Mouse (Mus musculus): Measurements from ENCODE around the gene Lrrc8c. TPM values are rescaled to one million over a fixed set of nuclear protein-coding genes. Genes with fewer than 3 reads are reported as not detected.
"Not testable (repeated sequence)": the region's sequence is repeated elsewhere in the genome, so short reads cannot be mapped to it uniquely, and the experiment has no call there.

The Lrrc8c gene
- polyA plus RNA-seq, 1 experiment from 2014 or later, result 14.2 TPM

- no peaks in the 10 kb centered on the region for H3K36me3 ChIP-seq
- no peaks in the 10 kb centered on the region for H3K27me3 ChIP-seq (ENCODE audit: low read depth, poor library complexity, severe bottlenecking)
- WGBS, result 92% methylated on average over 2 of the region's 2 CpGs
- H3K4me1 ChIP-seq, result peaks cover 3% of the 10 kb centered on the region; the same call in 1 of the 2 replicates
- no peak overlapping the region for H3K4me3 ChIP-seq
- no peaks in the 10 kb centered on the region for H3K9me3 ChIP-seq (replicated peaks)
- DNase-seq (ENCODE audit: low spot score), result no peak
- no peak overlapping the region for H3K27ac ChIP-seq
Measured at GRCm38 (mm10) chr5:105619666-105620065, 100.5 kb downstream of the Lrrc8c start.

- no peak for DNase-seq (ENCODE audit: low spot score)
- Histone ChIP-seq H3K27me3 (ENCODE audit: low read depth, poor library complexity, severe bottlenecking) (no peaks in the 10 kb centered on the region), H3K4me1 (peaks cover 3% of the 10 kb centered on the region; the same call in 1 of the 2 replicates), H3K27ac (no peak overlapping the region; the same call in 1 of the 2 replicates), H3K36me3 (no peaks in the 10 kb centered on the region), H3K4me3 (no peak overlapping the region), H3K9me3 (replicated peaks) (no peaks in the 10 kb centered on the region)
- 83% methylated on average over 6 of the region's 6 CpGs for WGBS
Measured at GRCm38 (mm10) chr5:105620505-105621116, 101.4 kb downstream of the Lrrc8c start.

GRCm38 (mm10) chr5:105623074-105623713, 104.0 kb downstream of the Lrrc8c start:
- Histone ChIP-seq H3K27ac (no peak overlapping the region), H3K4me3 (no peak overlapping the region), H3K4me1 (peaks cover 9% of the 10 kb centered on the region), H3K9me3 (replicated peaks) (no peaks in the 10 kb centered on the region), H3K27me3 (ENCODE audit: low read depth, poor library complexity, severe bottlenecking) (no peaks in the 10 kb centered on the region), H3K36me3 (no peaks in the 10 kb centered on the region)
- no peak for DNase-seq (ENCODE audit: low spot score)
- WGBS, result 67% methylated on average over 4 of the region's 4 CpGs

GRCm38 (mm10) chr5:105624257-105624656, 105.1 kb downstream of the Lrrc8c start:
- Histone ChIP-seq H3K36me3 (no peaks in the 10 kb centered on the region), H3K4me1 (peaks cover 9% of the 10 kb centered on the region), H3K27ac (peak overlapping the region; percentile 25; the same call in 1 of the 2 replicates), H3K9me3 (replicated peaks) (no peaks in the 10 kb centered on the region), H3K27me3 (ENCODE audit: low read depth, poor library complexity, severe bottlenecking) (no peaks in the 10 kb centered on the region), H3K4me3 (no peak overlapping the region)
- WGBS, result 85% methylated on average over 3 of the region's 3 CpGs
- DNase-seq (ENCODE audit: low spot score), result no peak

GRCm38 (mm10) chr5:105625504-105626150, 106.4 kb downstream of the Lrrc8c start:
- no peaks in the 10 kb centered on the region for H3K27me3 ChIP-seq (ENCODE audit: low read depth, poor library complexity, severe bottlenecking)
- no peak overlapping the region for H3K27ac ChIP-seq
- H3K4me1 ChIP-seq, result peaks cover 9% of the 10 kb centered on the region
- DNase-seq (ENCODE audit: low spot score), result no peak
- no peak overlapping the region for H3K4me3 ChIP-seq
- no peaks in the 10 kb centered on the region for H3K9me3 ChIP-seq (replicated peaks)
- H3K36me3 ChIP-seq, result no peaks in the 10 kb centered on the region
- WGBS, result 77% methylated on average over 8 of the region's 8 CpGs

- no peak for DNase-seq (ENCODE audit: low spot score)
Measured at GRCm38 (mm10) chr5:105626355-105626754, 107.2 kb downstream of the Lrrc8c start.

GRCm38 (mm10) chr5:105627093-105627492, 107.9 kb downstream of the Lrrc8c start:
- Histone ChIP-seq H3K27me3 (ENCODE audit: low read depth, poor library complexity, severe bottlenecking) (no peaks in the 10 kb centered on the region), H3K4me3 (no peak overlapping the region), H3K9me3 (replicated peaks) (no peaks in the 10 kb centered on the region), H3K27ac (no peak overlapping the region), H3K4me1 (peaks cover 9% of the 10 kb centered on the region), H3K36me3 (no peaks in the 10 kb centered on the region)
- DNase-seq (ENCODE audit: low spot score), result no peak
- WGBS, result 84% methylated on average over 5 of the region's 5 CpGs

More at GRCm38 (mm10) chr5:105626355-105626754, 107.2 kb downstream of the Lrrc8c start:
- Histone ChIP-seq H3K4me1 (peaks cover 9% of the 10 kb centered on the region), H3K4me3 (no peak overlapping the region), H3K27me3 (ENCODE audit: low read depth, poor library complexity, severe bottlenecking) (no peaks in the 10 kb centered on the region), H3K36me3 (no peaks in the 10 kb centered on the region), H3K9me3 (replicated peaks) (no peaks in the 10 kb centered on the region), H3K27ac (no peak overlapping the region)
- 57% methylated on average over 3 of the region's 3 CpGs for WGBS

GRCm38 (mm10) chr5:105629955-105630354, 110.8 kb downstream of the Lrrc8c start:
- no peaks in the 10 kb centered on the region for H3K27me3 ChIP-seq (ENCODE audit: low read depth, poor library complexity, severe bottlenecking)
- H3K36me3 ChIP-seq, result no peaks in the 10 kb centered on the region
- H3K9me3 ChIP-seq (replicated peaks), result no peaks in the 10 kb centered on the region
- WGBS, result 96% methylated on average over 1 of the region's 1 CpGs
- no peak overlapping the region for H3K27ac ChIP-seq
- H3K4me1 ChIP-seq, result peaks cover 7% of the 10 kb centered on the region
- H3K4me3 ChIP-seq, result no peak overlapping the region
- DNase-seq (ENCODE audit: low spot score), result no peak

GRCm38 (mm10) chr5:105632066-105632465, 112.9 kb downstream of the Lrrc8c start:
- H3K9me3 ChIP-seq (replicated peaks), result no peaks in the 10 kb centered on the region
- no peak for DNase-seq (ENCODE audit: low spot score)
- H3K27me3 ChIP-seq (ENCODE audit: low read depth, poor library complexity, severe bottlenecking), result no peaks in the 10 kb centered on the region
- H3K4me1 ChIP-seq, result peaks cover 8% of the 10 kb centered on the region; the same call in 1 of the 2 replicates
- WGBS, result 91% methylated on average over 10 of the region's 10 CpGs
- no peaks in the 10 kb centered on the region for H3K36me3 ChIP-seq
- no peak overlapping the region for H3K4me3 ChIP-seq
- no peak overlapping the region for H3K27ac ChIP-seq

GRCm38 (mm10) chr5:105635576-105635975, 116.4 kb downstream of the Lrrc8c start:
- H3K36me3 ChIP-seq, result no peaks in the 10 kb centered on the region
- peaks cover 6% of the 10 kb centered on the region; the same call in 1 of the 2 replicates for H3K4me1 ChIP-seq
- H3K27me3 ChIP-seq (ENCODE audit: low read depth, poor library complexity, severe bottlenecking), result no peaks in the 10 kb centered on the region
- no peak overlapping the region for H3K27ac ChIP-seq
- no peak for DNase-seq (ENCODE audit: low spot score)
- H3K4me3 ChIP-seq, result no peak overlapping the region
- no peaks in the 10 kb centered on the region for H3K9me3 ChIP-seq (replicated peaks)
- WGBS, result 90% methylated on average over 6 of the region's 6 CpGs

GRCm38 (mm10) chr5:105636484-105637191, 117.5 kb downstream of the Lrrc8c start:
- no peaks in the 10 kb centered on the region for H3K9me3 ChIP-seq (replicated peaks)
- no peaks in the 10 kb centered on the region for H3K36me3 ChIP-seq
- H3K27ac ChIP-seq, result no peak overlapping the region
- H3K4me1 ChIP-seq, result peaks cover 6% of the 10 kb centered on the region; the same call in 1 of the 2 replicates
- DNase-seq (ENCODE audit: low spot score), result no peak
- H3K4me3 ChIP-seq, result no peak overlapping the region
- no peaks in the 10 kb centered on the region for H3K27me3 ChIP-seq (ENCODE audit: low read depth, poor library complexity, severe bottlenecking)
- 78% methylated on average over 11 of the region's 11 CpGs for WGBS

- H3K9me3 ChIP-seq (replicated peaks); DNase-seq (ENCODE audit: low spot score); H3K27ac ChIP-seq; H3K4me3 ChIP-seq; H3K36me3 ChIP-seq; H3K4me1 ChIP-seq; H3K27me3 ChIP-seq (ENCODE audit: low read depth, poor library complexity, severe bottlenecking): not testable (repeated sequence)
- WGBS, result 92% methylated on average over 2 of the region's 2 CpGs
Measured at GRCm38 (mm10) chr5:105638266-105638665, 119.1 kb downstream of the Lrrc8c start.
